Mouse (Mus musculus): Measurements from ENCODE around the gene Npff.

Npff gene

GRCm38 (mm10) chr15:102503924-102504782 lies 20.6 kb downstream of the Npff start:
- no peak for DNase-seq (ENCODE audit: low spot score)

DNA sequence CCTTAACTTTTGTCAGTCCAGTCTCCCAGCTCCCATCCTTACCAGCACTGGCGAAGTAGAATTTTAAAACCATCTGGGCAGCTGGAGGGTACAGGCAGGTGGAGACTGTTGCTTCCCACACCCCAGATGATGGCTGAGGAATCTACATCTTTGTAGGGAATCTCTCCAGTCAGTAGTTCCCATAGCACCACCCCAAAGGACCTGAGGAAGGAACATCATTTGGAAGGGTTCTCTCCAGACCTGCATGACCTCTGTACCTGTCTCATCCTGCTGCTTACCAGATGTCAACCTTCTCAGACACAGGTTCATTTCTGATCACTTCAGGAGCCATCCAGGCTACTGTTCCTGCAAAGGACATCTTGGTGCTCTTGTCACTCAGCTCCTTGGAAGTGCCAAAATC lies 21.3 kb downstream of the Npff start, which contains the start of gene Gm10337:
TSS of gene Gm10337 (plus strand) at position 276 of the 400 bp plus-strand sequence.
- no peak for DNase-seq (ENCODE audit: low spot score)

DNA sequence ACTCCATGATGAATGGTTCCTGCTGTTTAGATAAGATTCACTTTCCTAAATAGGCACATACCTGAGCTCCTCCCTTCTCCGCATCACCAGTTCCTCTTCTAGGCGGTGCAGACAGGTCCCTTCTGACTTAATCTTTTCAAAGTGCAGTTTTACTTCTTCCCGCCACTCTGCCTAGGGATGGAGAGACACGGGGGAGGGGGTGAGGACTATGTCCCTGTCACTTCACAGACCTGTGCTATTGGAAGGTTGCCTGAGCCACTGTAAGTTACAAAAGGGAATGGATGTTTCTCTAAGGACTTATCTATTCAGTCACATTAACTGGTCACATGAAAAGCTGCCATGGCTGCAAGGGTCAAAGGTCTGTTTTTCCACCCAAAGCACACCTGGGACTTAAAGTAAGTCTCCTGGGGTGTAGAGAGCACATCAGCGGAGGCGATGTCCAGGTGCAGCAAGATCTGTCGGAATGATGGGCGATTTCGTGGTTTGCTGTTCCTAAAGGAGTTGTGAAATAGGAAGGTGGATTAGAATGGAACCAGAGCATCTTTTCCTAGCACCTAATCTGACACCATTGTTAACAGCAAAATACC lies 22.4 kb downstream of the Npff start:
- DNase-seq (ENCODE audit: low spot score) = no peak

DNA sequence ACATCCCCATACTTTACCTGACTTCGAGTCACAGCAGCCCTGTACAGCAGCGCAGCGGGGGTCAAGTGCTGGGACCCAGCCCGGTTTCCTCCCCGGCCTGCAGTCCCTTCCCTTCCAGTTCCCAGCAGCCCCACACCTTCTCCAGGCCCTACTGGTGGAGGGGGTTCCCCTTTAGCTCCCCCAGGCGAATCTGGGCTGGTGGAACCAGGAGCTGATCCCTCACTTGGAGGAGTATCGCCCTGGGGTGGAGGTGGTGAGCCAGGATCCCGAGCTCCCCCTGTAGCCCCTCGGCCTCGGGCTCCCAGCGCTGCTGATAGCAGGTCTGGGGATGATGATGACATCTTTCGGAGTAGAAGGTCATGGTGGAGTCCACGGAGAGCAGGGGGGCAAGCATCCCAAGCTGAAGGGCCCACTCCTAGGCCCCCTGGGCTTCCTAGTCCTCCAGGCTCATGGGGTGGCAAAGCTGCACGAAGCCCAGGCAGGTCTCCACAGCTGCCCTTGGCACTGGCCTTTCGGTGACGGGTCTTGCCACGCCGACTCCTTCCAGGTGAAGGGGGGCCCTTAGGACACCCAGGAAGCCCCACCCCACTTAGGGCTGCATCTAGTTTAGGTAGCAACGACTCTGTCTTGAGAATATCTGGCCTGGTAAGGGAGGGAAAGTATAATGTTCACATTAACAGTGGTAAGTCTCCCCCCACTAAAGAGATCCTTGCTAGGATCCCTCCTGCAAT lies 23.5 kb downstream of the Npff start:
- no peak for DNase-seq (ENCODE audit: low spot score)

GRCm38 (mm10) chr15:102500479-102500878 lies 24.3 kb downstream of the Npff start:
- DNase-seq (ENCODE audit: low spot score) = no peak

GRCm38 (mm10) chr15:102499851-102500250 lies 24.9 kb downstream of the Npff start:
- DNase-seq (ENCODE audit: low spot score) = no peak

DNA sequence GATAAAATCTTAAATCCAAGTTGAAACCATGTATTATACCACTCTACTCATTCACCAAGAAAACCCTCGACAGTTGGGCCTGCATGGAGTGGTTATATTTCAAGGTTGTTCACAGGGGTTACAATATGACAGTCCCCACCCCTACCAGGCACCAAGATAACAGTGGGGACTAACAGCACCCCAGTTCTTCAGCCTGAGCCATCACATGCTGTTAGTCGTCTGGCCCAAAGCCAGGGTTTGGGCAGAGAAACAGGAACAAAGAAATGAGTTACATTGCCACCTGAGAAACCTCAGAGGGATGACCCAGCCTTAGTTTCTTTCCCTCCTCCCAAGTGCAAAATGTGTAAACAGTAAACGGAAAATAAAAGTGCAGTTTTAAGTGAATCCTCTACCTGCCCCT lies 25.4 kb downstream of the Npff start:
- DNase-seq (ENCODE audit: low spot score) = no peak

GRCm38 (mm10) chr15:102498322-102498721 lies 26.4 kb downstream of the Npff start:
- no peak for DNase-seq (ENCODE audit: low spot score)

- no peak for DNase-seq (ENCODE audit: low spot score)
These were observed 37.1 kb downstream of the Npff start for GRCm38 (mm10) chr15:102487664-102488063.

DNA sequence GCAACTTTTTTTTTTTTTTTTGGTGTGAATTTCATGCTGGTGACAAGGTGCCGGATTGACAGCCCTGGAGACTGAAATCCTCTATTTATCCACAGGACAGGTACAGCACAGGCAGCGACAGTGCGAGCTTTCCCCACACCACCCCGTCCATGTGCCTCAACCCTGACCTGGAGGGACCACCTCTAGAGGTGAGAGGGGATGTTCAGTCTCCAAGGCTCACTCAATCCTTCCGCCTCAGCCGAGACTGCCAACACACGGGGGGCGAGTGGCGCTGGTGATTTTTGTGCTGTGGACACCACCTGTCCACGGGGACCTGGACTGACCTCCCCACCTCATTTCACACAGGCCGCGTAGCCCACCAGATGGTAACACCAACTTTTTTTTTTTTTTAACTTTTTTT lies 38.9 kb downstream of the Npff start:
- no peak for DNase-seq (ENCODE audit: low spot score)

GRCm38 (mm10) chr15:102483136-102483535 lies 41.6 kb downstream of the Npff start:
- no peak for DNase-seq (ENCODE audit: low spot score)

DNA sequence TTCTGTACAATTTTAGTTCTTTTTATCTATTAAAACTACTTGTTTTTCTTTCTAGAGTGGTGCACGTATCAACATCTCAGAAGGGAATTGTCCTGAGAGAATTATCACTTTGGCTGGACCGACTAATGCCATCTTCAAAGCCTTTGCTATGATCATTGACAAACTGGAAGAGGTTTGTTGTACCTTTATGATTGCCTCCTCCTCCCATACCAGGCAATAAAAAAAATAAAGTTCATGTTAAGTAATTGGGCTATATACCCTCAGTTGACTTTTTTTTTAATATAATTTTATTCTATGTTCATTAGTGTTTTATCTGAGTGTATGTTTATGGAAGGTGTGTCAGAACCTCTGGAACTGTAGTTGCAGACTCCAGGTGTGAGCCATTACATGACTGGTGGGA lies 50.2 kb downstream of the Npff start:
- no peak for DNase-seq (ENCODE audit: low spot score)

Measured in ovary, postnatal 14 days (tissue).